Mouse (Mus musculus): Measurements from ENCODE around the gene Robo1. TPM values are rescaled to one million over a fixed set of nuclear protein-coding genes. Genes with fewer than 3 reads are reported as not detected.

The Robo1 gene
- 1.9 and 3.5 TPM in 2 replicates for polyA plus RNA-seq (2012; rRNA removed)

DNA sequence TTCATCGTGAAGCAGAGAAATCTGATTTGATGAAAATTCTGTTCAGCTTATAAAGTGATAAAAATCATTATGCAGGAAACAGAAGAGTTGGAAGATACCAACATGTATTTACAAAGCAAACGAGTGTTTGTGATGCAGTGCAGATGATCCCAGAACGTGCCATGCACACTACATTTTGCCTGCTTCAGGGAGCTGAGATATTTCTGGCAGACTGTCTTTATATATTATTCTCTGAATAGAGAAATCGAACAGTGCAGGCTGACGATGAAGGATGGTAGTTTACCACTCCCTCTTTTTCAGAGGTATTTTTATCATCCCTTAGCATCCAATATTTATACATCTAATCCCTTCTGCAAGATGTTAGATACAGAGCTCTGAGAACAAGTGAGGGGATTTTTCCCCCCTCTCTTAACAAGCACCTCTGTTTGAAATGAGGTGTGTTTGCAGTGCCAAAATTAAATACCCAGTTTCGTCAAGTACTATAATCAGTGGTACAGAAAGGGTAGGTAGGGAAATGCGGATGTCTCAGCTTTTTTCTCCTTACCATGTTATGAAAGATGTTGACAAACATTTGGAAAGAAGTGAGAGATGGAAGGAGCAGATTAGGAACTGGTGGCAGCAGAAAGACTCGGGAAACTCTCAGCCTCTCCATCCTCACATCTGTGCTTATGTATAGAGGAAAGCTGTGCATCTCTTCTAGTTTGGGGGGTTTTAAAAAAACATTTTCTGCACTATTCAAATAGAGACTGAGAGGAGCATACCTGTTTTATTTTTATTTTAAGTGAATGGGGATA is at the start of gene Robo1:
Robo1 (plus strand) TSS at position 770 of the 794 bp plus-strand sequence.
- H3K36me3 ChIP-seq (ENCODE audit: control insufficient read depth, insufficient read depth, low read length), result no peaks in the 10 kb centered on the region
- H3K27ac ChIP-seq (ENCODE audit: control insufficient read depth, insufficient read depth, low read depth, low read length), result no peak within 1 kb of the TSS
- no peaks in the 10 kb centered on the region for H3K27me3 ChIP-seq (ENCODE audit: control insufficient read depth, insufficient read depth, low read length)
- H3K4me3 ChIP-seq (ENCODE audit: control insufficient read depth, low read depth, low read length), result no peak within 1 kb of the TSS
- TF ChIP-seq POLR2A (IDR thresholded peaks at IDR 0.05; ENCODE audit: control insufficient read depth, low read depth, low read length) (no peak), CTCF (IDR thresholded peaks at IDR 0.05; ENCODE audit: control insufficient read depth, insufficient read depth, insufficient replicate concordance, low read depth, low read length) (no peak)
- H3K4me1 ChIP-seq (ENCODE audit: control insufficient read depth, insufficient read depth, low read length), result no peaks in the 10 kb centered on the region

DNA sequence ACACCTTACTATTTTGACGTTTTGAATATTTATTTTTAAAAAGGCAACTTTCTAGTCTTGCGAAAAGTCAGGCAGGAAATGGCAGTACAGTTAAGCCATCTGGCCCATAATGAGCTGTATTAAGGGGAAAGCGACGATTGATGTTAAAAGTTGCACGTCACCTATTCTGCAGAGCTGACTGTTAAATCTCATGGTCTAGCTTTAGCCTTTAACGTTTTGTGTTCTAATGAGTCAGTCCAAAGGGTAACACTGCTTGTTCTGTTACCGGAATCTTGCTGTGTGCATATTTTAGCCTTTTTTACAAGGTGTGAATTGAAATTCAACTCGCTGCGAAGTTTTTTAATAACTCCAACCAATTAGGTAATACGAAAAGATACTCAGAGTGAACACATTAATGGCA is 40.3 kb upstream of the Robo1 start:
- H3K4me3 ChIP-seq (ENCODE audit: control insufficient read depth, low read depth, low read length), result no peak overlapping the region
- TF ChIP-seq CTCF (IDR thresholded peaks at IDR 0.05; ENCODE audit: control insufficient read depth, insufficient read depth, insufficient replicate concordance, low read depth, low read length) (no peak), POLR2A (IDR thresholded peaks at IDR 0.05; ENCODE audit: control insufficient read depth, low read depth, low read length) (no peak)
- H3K36me3 ChIP-seq (ENCODE audit: control insufficient read depth, insufficient read depth, low read length), result no peaks in the 10 kb centered on the region
- H3K27ac ChIP-seq (ENCODE audit: control insufficient read depth, insufficient read depth, low read depth, low read length), result no peak overlapping the region
- no peaks in the 10 kb centered on the region for H3K4me1 ChIP-seq (ENCODE audit: control insufficient read depth, insufficient read depth, low read length)
- H3K27me3 ChIP-seq (ENCODE audit: control insufficient read depth, insufficient read depth, low read length), result no peaks in the 10 kb centered on the region

DNA sequence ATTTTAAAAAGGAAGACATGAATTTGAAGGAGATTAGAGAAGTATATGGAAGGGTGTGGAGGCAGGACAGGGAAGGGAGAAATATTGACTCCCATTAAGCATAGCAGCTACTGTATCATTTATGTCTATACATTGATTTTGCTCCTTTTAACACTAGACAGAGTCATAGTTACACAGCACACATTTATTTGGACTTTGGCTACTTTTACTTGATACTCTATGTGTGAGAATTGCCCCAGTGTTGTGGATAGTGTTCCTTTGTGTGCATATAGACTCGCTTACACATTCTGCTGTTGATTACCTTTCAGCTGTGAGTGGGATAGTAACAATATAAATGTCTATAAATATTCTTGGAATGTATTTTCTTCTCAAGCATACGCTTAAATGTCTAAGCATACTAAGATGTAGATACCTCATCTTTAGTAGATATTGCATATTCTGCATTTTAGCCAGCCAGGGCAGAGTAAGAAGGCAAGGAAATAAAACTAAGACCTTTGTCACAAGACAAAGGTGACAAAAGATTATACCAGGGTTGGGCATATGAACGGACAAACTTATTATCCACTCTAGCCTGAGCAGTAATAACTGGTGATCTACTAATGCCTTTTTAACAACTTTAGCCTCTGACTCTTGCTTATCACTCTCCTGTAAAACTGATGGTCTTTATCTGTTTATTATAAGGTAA is 31.6 kb upstream of the Robo1 start:
- no peak for TF ChIP-seq POLR2A (IDR thresholded peaks at IDR 0.05; ENCODE audit: control insufficient read depth, low read depth, low read length)
- TF ChIP-seq CTCF (IDR thresholded peaks at IDR 0.05; ENCODE audit: control insufficient read depth, insufficient read depth, insufficient replicate concordance, low read depth, low read length), result no peak

DNA sequence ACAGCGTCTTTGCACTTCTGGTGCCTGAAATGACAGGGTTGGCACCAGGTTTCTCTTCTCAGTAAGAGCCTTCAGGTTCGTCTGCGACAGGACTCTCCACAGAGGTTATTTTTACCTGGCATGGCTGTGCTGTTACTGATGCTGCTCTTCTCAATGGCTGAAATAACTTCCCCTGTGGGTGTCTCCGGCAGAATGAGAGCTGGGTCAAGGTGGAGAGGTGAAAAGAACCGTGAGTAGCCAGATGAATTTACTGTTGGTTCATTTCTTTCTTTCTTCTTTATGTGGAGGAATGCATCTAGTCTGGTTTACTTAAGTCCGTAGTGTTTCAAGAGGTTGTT is 194 bp downstream of the Robo1 start:
- no peaks in the 10 kb centered on the region for H3K27me3 ChIP-seq (ENCODE audit: control insufficient read depth, insufficient read depth, low read length)
- TF ChIP-seq POLR2A (IDR thresholded peaks at IDR 0.05; ENCODE audit: control insufficient read depth, low read depth, low read length), result no peak
- TF ChIP-seq CTCF (IDR thresholded peaks at IDR 0.05; ENCODE audit: control insufficient read depth, insufficient read depth, insufficient replicate concordance, low read depth, low read length), result no peak
- no peak overlapping the region for H3K27ac ChIP-seq (ENCODE audit: control insufficient read depth, insufficient read depth, low read depth, low read length)
- H3K4me3 ChIP-seq (ENCODE audit: control insufficient read depth, low read depth, low read length), result no peak overlapping the region
- H3K4me1 ChIP-seq (ENCODE audit: control insufficient read depth, insufficient read depth, low read length), result no peaks in the 10 kb centered on the region
- H3K36me3 ChIP-seq (ENCODE audit: control insufficient read depth, insufficient read depth, low read length), result no peaks in the 10 kb centered on the region

More for the DNA sequence above, 31.6 kb upstream of the Robo1 start:
- H3K4me3 ChIP-seq (ENCODE audit: control insufficient read depth, low read depth, low read length), result no peak overlapping the region
- H3K4me1 ChIP-seq (ENCODE audit: control insufficient read depth, insufficient read depth, low read length), result no peaks in the 10 kb centered on the region
- H3K27ac ChIP-seq (ENCODE audit: control insufficient read depth, insufficient read depth, low read depth, low read length), result no peak overlapping the region
- no peaks in the 10 kb centered on the region for H3K27me3 ChIP-seq (ENCODE audit: control insufficient read depth, insufficient read depth, low read length)
- H3K36me3 ChIP-seq (ENCODE audit: control insufficient read depth, insufficient read depth, low read length), result no peaks in the 10 kb centered on the region

DNA sequence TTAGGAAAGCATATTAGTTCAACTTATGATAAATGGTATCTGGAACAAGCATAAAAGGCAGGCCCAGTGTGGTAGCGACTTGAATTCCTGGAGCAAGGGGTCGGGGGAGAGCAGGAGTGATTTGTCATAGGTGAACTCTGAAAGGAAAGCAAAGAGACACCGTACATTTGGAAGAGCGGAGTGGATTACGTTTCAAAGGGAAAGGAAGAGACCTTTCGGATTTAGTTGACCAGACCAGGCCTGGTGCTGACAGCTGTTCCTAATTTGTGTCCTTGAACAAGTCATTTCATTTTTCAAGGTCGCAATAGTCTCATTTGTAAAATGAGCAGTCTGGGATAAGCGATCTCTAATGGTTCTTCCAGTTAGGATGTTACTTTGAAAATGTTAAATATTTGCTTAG is 19.2 kb downstream of the Robo1 start:
- H3K27ac ChIP-seq (ENCODE audit: control insufficient read depth, insufficient read depth, low read depth, low read length), result no peak overlapping the region
- no peaks in the 10 kb centered on the region for H3K4me1 ChIP-seq (ENCODE audit: control insufficient read depth, insufficient read depth, low read length)
- no peaks in the 10 kb centered on the region for H3K36me3 ChIP-seq (ENCODE audit: control insufficient read depth, insufficient read depth, low read length)
- H3K4me3 ChIP-seq (ENCODE audit: control insufficient read depth, low read depth, low read length), result no peak overlapping the region
- H3K27me3 ChIP-seq (ENCODE audit: control insufficient read depth, insufficient read depth, low read length), result no peaks in the 10 kb centered on the region
- no peak for TF ChIP-seq POLR2A (IDR thresholded peaks at IDR 0.05; ENCODE audit: control insufficient read depth, low read depth, low read length)
- no peak for TF ChIP-seq CTCF (IDR thresholded peaks at IDR 0.05; ENCODE audit: control insufficient read depth, insufficient read depth, insufficient replicate concordance, low read depth, low read length)

DNA sequence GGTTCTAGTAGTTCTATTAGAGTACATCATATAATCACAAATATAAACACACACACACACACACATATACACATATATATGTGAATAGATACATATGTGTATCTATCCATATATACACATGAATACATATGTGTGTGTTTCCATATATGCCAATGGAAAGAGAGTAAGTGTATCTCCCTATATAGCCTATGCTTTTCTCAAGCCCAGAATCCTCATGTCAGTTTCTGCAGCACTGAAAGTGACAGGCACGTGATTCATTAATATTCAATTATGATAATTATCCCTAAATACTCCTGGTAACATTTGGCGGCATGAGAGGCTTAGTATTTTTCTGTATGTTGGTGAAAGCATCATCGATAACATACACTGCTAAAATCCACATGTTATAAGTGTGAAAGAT is 20.5 kb downstream of the Robo1 start:
- TF ChIP-seq POLR2A (IDR thresholded peaks at IDR 0.05; ENCODE audit: control insufficient read depth, low read depth, low read length), result no peak
- TF ChIP-seq CTCF (IDR thresholded peaks at IDR 0.05; ENCODE audit: control insufficient read depth, insufficient read depth, insufficient replicate concordance, low read depth, low read length), result no peak
- Histone ChIP-seq H3K36me3 (ENCODE audit: control insufficient read depth, insufficient read depth, low read length) (no peaks in the 10 kb centered on the region), H3K4me3 (ENCODE audit: control insufficient read depth, low read depth, low read length) (no peak overlapping the region), H3K4me1 (ENCODE audit: control insufficient read depth, insufficient read depth, low read length) (no peaks in the 10 kb centered on the region), H3K27me3 (ENCODE audit: control insufficient read depth, insufficient read depth, low read length) (no peaks in the 10 kb centered on the region), H3K27ac (ENCODE audit: control insufficient read depth, insufficient read depth, low read depth, low read length) (no peak overlapping the region)

DNA sequence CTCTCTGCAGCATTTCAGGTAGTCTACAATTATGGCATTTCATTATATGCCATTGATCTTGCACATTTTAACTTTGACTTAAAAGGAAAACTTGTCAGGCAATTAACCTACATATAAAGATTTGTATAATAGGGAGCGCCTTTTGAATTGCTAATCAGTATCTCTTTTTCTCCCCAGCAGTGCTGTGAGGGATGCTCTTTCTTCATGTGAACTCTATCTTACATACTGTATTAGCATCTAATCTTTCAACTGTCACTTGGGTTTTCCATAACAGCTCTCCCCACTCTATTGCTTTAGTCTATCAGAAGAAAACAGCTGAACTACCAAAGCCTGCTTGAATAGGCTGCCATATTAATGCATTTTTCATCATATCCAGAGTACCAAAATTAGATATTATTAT is 29.7 kb downstream of the Robo1 start:
- Histone ChIP-seq H3K27ac (ENCODE audit: control insufficient read depth, insufficient read depth, low read depth, low read length) (no peak overlapping the region), H3K4me1 (ENCODE audit: control insufficient read depth, insufficient read depth, low read length) (no peaks in the 10 kb centered on the region), H3K4me3 (ENCODE audit: control insufficient read depth, low read depth, low read length) (no peak overlapping the region), H3K27me3 (ENCODE audit: control insufficient read depth, insufficient read depth, low read length) (no peaks in the 10 kb centered on the region), H3K36me3 (ENCODE audit: control insufficient read depth, insufficient read depth, low read length) (no peaks in the 10 kb centered on the region)
- TF ChIP-seq POLR2A (IDR thresholded peaks at IDR 0.05; ENCODE audit: control insufficient read depth, low read depth, low read length) (no peak), CTCF (IDR thresholded peaks at IDR 0.05; ENCODE audit: control insufficient read depth, insufficient read depth, insufficient replicate concordance, low read depth, low read length) (no peak)
